Mouse (Mus musculus): Measurements from ENCODE around the gene Eef1g.

- TF ChIP-seq POLR2A (IDR thresholded peaks at IDR 0.05; ENCODE audit: low read depth, low read length): no peak
- TF ChIP-seq CTCF (conservative IDR thresholded peaks at IDR 0.05; ENCODE audit: insufficient read depth, insufficient read length, low read depth, low read length): no peak
Observed at GRCm38 (mm10) chr19:8954171-8954570, 12.7 kb upstream of the Eef1g start.

Data from kidney, adult 2 months (tissue).